In genomic region chr5:111426249-111426648, GRCm38 (mm10) we compare ENCODE assay signal across 14 mouse cellular contexts. TPM values are rescaled to one million over a fixed set of nuclear protein-coding genes. Genes with fewer than 3 reads are reported as not detected.
DNase-seq lines count a peak whose midpoint lies in the region; ATAC-seq lines count a peak whose summit lies in the region.
"Had no signal": no experiment of that assay in that cellular context is flagged by ENCODE, and none has a peak within 500 bp of the region (broad histone marks: within the 10 kb centered on the region; RNA-seq: fewer than 3 reads in every experiment).

No protein-coding gene starts in this region.

- H3K9me3 ChIP-seq in embryonic facial prominence, embryonic 11.5 days (replicated peaks; ENCODE audit: control insufficient read depth, low read length): no peaks in the 10 kb centered on the region
- no peaks in the 10 kb centered on the region for H3K9me3 ChIP-seq in forebrain, embryonic 11.5 days (ENCODE audit: control insufficient read depth, low read length)
- H3K9me3 ChIP-seq in hindbrain, embryonic 14.5 days (ENCODE audit: control insufficient read depth, low read length): no peaks in the 10 kb centered on the region
- no peaks in the 10 kb centered on the region for H3K9me3 ChIP-seq in midbrain, embryonic 16.5 days (replicated peaks; ENCODE audit: control insufficient read depth, low read length, poor library complexity, severe bottlenecking)
- H3K9me3 ChIP-seq: heart, embryonic 13.5 days; kidney, embryonic 15.5 days; limb, embryonic 15.5 days had no signal

- WGBS in embryonic facial prominence, embryonic 11.5 days: 40% methylated on average over 5 of the region's 5 CpGs
- WGBS in forebrain, embryonic 11.5 days: 58% methylated on average over 5 of the region's 5 CpGs
- WGBS in hindbrain, embryonic 14.5 days: 19% methylated on average over 5 of the region's 5 CpGs
- WGBS in midbrain, embryonic 16.5 days: 21% methylated on average over 5 of the region's 5 CpGs

- no peaks in the 10 kb centered on the region for H3K27me3 ChIP-seq in embryonic facial prominence, embryonic 11.5 days (ENCODE audit: control insufficient read depth, insufficient read depth, low read length)
- no peaks in the 10 kb centered on the region for H3K27me3 ChIP-seq in forebrain, embryonic 11.5 days (ENCODE audit: control insufficient read depth, insufficient read depth, low read length)
- no peaks in the 10 kb centered on the region for H3K27me3 ChIP-seq in hindbrain, embryonic 14.5 days (ENCODE audit: control insufficient read depth, insufficient read depth, low read length)
- H3K27me3 ChIP-seq in midbrain, embryonic 16.5 days (ENCODE audit: control insufficient read depth, insufficient read depth, low read depth, low read length): no peaks in the 10 kb centered on the region

- no peak overlapping the region for H3K27ac ChIP-seq in embryonic facial prominence, embryonic 11.5 days (replicated peaks; ENCODE audit: low read depth, low read length)
- H3K27ac ChIP-seq in forebrain, embryonic 11.5 days (ENCODE audit: low read depth, low read length): no peak overlapping the region; the same call in 1 of the 2 replicates
- peak overlapping the region; percentile 30 for H3K27ac ChIP-seq in hindbrain, embryonic 14.5 days
- peak overlapping the region; percentile 24 for H3K27ac ChIP-seq in midbrain, embryonic 16.5 days (ENCODE audit: low read length)
- H3K27ac ChIP-seq: heart, embryonic 13.5 days; kidney, embryonic 15.5 days; limb, embryonic 15.5 days had no signal

- no peak overlapping the region; the same call in 1 of the 2 replicates for H3K9ac ChIP-seq in embryonic facial prominence, embryonic 11.5 days (replicated peaks; ENCODE audit: low read length)
- no peak overlapping the region for H3K9ac ChIP-seq in forebrain, embryonic 11.5 days (ENCODE audit: low read length)
- peak overlapping the region; percentile 93 for H3K9ac ChIP-seq in hindbrain, embryonic 14.5 days
- H3K9ac ChIP-seq in midbrain, embryonic 16.5 days (ENCODE audit: low read depth, low read length): peak overlapping the region; percentile 40
- H3K9ac ChIP-seq: kidney, embryonic 15.5 days; limb, embryonic 15.5 days had no signal

- DNase-seq in embryonic facial prominence, embryonic 11.5 days (ENCODE audit: low spot score): no peak
- DNase-seq in forebrain, embryonic 11.5 days (ENCODE audit: low spot score): no peak
- DNase-seq in hindbrain, embryonic 14.5 days (ENCODE audit: low spot score): no peak
- DNase-seq in heart, postnatal 36 days: no peak
- DNase-seq: cerebellum, adult 9-11 months; lung, adult 2 months; thymus, adult 2 months had no signal

- H3K4me3 ChIP-seq in embryonic facial prominence, embryonic 11.5 days (ENCODE audit: low read depth, low read length): no peak overlapping the region
- H3K4me3 ChIP-seq in forebrain, embryonic 11.5 days (ENCODE audit: low read depth, low read length): no peak overlapping the region
- H3K4me3 ChIP-seq in hindbrain, embryonic 14.5 days (replicated peaks; ENCODE audit: low read length): peak overlapping the region; percentile 92
- peak overlapping the region; percentile 77 for H3K4me3 ChIP-seq in midbrain, embryonic 16.5 days (ENCODE audit: low read depth, low read length)
- H3K4me3 ChIP-seq: heart, embryonic 13.5 days; kidney, embryonic 15.5 days; limb, embryonic 15.5 days had no signal

- peak overlapping the region; percentile 8; the same call in 1 of the 2 replicates for H3K4me2 ChIP-seq in embryonic facial prominence, embryonic 11.5 days (ENCODE audit: low read depth, low read length)
- peak overlapping the region; percentile 33 for H3K4me2 ChIP-seq in forebrain, embryonic 11.5 days (ENCODE audit: low read depth, low read length, severe bottlenecking)
- H3K4me2 ChIP-seq in hindbrain, embryonic 14.5 days (replicated peaks): peak overlapping the region; percentile 99
- H3K4me2 ChIP-seq in midbrain, embryonic 16.5 days (ENCODE audit: low read length): peak overlapping the region; percentile 98
- H3K4me2 ChIP-seq: heart, embryonic 13.5 days; kidney, embryonic 15.5 days; limb, embryonic 15.5 days had no signal

- H3K4me1 ChIP-seq in embryonic facial prominence, embryonic 11.5 days (ENCODE audit: control insufficient read depth, insufficient read depth, low read length): peaks cover 30% of the 10 kb centered on the region
- H3K4me1 ChIP-seq in forebrain, embryonic 11.5 days (replicated peaks; ENCODE audit: control insufficient read depth, insufficient read depth, low read length): peaks cover 61% of the 10 kb centered on the region
- peaks cover 90% of the 10 kb centered on the region for H3K4me1 ChIP-seq in hindbrain, embryonic 14.5 days (replicated peaks; ENCODE audit: control insufficient read depth, insufficient read depth, low read length)
- H3K4me1 ChIP-seq in midbrain, embryonic 16.5 days (ENCODE audit: control insufficient read depth, insufficient read depth, low read length): peaks cover 81% of the 10 kb centered on the region

- intact Hi-C loops in heart, postnatal 36 days (cut with DNase I): no loop called here

- peaks cover 10% of the 10 kb centered on the region for H3K36me3 ChIP-seq in embryonic facial prominence, embryonic 11.5 days (replicated peaks; ENCODE audit: control insufficient read depth, insufficient read depth, low read depth, low read length)
- peaks cover 4% of the 10 kb centered on the region; the same call in 1 of the 2 replicates for H3K36me3 ChIP-seq in forebrain, embryonic 11.5 days (ENCODE audit: control insufficient read depth, insufficient read depth, low read length)
- peaks cover 9% of the 10 kb centered on the region for H3K36me3 ChIP-seq in hindbrain, embryonic 14.5 days (replicated peaks; ENCODE audit: control insufficient read depth, insufficient read depth)
- H3K36me3 ChIP-seq in midbrain, embryonic 16.5 days (ENCODE audit: control insufficient read depth, insufficient read depth, low read length): no peaks in the 10 kb centered on the region

- ATAC-seq in embryonic facial prominence, embryonic 11.5 days (replicated peaks; ENCODE audit: insufficient number of reproducible peaks, low FRiP score, low TSS enrichment, low read depth): no peak; the same call in 1 of the 2 replicates
- no peak for ATAC-seq in forebrain, embryonic 11.5 days (replicated peaks; ENCODE audit: low FRiP score)
- no peak for ATAC-seq in hindbrain, embryonic 14.5 days (ENCODE audit: low FRiP score)
- ATAC-seq in midbrain, embryonic 16.5 days: no peak
- no peak for ATAC-seq in activated CD4-positive, CD25-positive, alpha-beta regulatory T cell, adult 4 months
- ATAC-seq in megakaryocyte-erythroid progenitor cell, adult 5-6 weeks (replicated peaks; ENCODE audit: low FRiP score, low TSS enrichment, poor library complexity, severe bottlenecking): no peak
- ATAC-seq: CD4-positive, CD25-positive, alpha-beta regulatory T cell, adult 4 months had no signal

RNA-seq across cellular contexts. Expression of gene Mn1, which starts 9.1 kb away (rescaled TPM):
- polyA plus RNA-seq in embryonic facial prominence, embryonic 11.5 days (2014; fragmentation: Nextera tagmentation; extraction: Ambion mirVana): 36.3 and 36.8 TPM in 2 replicates
- polyA plus RNA-seq in forebrain, embryonic 11.5 days (2014; fragmentation: Nextera tagmentation; extraction: Ambion mirVana): 50.9 and 51.9 TPM in 2 replicates
- 27.8 and 28.6 TPM in 2 replicates for polyA plus RNA-seq in hindbrain, embryonic 14.5 days (2014; fragmentation: Nextera tagmentation; extraction: Ambion mirVana)
- polyA plus RNA-seq in midbrain, embryonic 16.5 days (2015; fragmentation: Nextera tagmentation; extraction: Ambion mirVana): 41.6 and 50.3 TPM in 2 replicates
- polyA plus RNA-seq in activated CD4-positive, CD25-positive, alpha-beta regulatory T cell, adult 4 months (2017; shearing (Covaris generic)): not detected
- 10 to 100 TPM; 15.2 to 20.2 TPM for total RNA-seq in heart, postnatal 36 days (2021)
- total RNA-seq in megakaryocyte-erythroid progenitor cell, adult 5-6 weeks (2014; fragmentation: Nextera tagmentation): 0.25 and 0.66 TPM in 2 replicates
- total RNA-seq in megakaryocyte-erythroid progenitor cell, adult 5-6 weeks (2017): 0.72 and 0.94 TPM in 2 replicates
- polyA plus RNA-seq: CD4-positive, CD25-positive, alpha-beta regulatory T cell, adult 4 months had no signal

Comparison
In these comparisons a context has a peak if more than half of its experiments do, and no peak if none do; other contexts are left out.
1. H3K27ac ChIP-seq: peak in hindbrain, embryonic 14.5 days (single experiment) and midbrain, embryonic 16.5 days (single experiment); none in embryonic facial prominence, embryonic 11.5 days (single experiment) and forebrain, embryonic 11.5 days (single experiment).
2. H3K4me2 ChIP-seq: peak in every context shown above with its lines; median percentile 99 in hindbrain, embryonic 14.5 days; 98 in midbrain, embryonic 16.5 days; 33 in forebrain, embryonic 11.5 days; 8 in embryonic facial prominence, embryonic 11.5 days.
3. H3K4me3 ChIP-seq: peak in hindbrain, embryonic 14.5 days (single experiment) and midbrain, embryonic 16.5 days (single experiment); none in embryonic facial prominence, embryonic 11.5 days (single experiment) and forebrain, embryonic 11.5 days (single experiment).
4. H3K9ac ChIP-seq: peak in hindbrain, embryonic 14.5 days (single experiment) and midbrain, embryonic 16.5 days (single experiment); none in embryonic facial prominence, embryonic 11.5 days (single experiment) and forebrain, embryonic 11.5 days (single experiment).
5. RNA of gene Mn1, which starts 9.1 kb away (polyA plus RNA-seq): 50.9 to 51.9 TPM in forebrain, embryonic 11.5 days, 41.6 to 50.3 TPM in midbrain, embryonic 16.5 days, 36.3 to 36.8 TPM in embryonic facial prominence, embryonic 11.5 days and 27.8 to 28.6 TPM in hindbrain, embryonic 14.5 days; not detected in activated CD4-positive, CD25-positive, alpha-beta regulatory T cell, adult 4 months; every median in the first group is over 10 times any median in the second.